Mouse (Mus musculus): ENCODE measurements around the gene Copz1.

DNA sequence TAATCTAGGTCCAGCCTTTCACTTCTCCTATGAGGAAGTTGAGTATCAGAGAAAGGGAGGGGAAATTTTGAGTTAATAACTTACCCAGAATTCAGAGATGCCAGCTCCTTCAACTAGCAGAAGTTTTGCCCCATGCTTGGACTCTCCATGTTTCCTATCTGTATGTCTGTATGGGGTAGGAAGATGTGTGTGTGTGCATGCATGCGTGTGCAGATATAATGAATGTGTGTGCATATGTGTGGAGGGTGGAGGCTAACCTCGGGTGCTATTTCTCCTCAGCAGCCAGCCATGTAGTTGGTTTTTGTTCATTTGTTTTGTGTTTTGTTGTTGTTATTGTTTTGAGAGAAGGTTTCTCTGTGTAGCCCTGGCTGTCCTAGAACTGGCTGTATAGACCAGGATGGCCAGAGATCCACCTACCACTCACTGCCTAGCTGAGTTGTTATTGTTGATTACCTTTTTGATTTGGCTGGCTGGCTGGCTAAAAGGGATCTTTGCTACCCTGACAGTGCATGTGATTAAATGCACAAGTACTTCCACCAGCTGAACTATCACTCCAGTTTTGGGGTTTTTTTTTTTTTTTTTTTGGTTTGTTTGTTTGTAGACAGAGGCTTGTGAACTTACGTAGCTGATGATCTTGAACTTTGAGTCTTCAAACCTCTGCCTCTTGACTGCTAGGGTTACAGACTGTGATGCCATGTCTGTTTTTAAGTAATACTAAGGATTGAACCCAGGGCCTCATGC lies 9.1 kb downstream of the Copz1 start:
- no peak for TF ChIP-seq CTCF (IDR thresholded peaks at IDR 0.05; ENCODE audit: low read depth, low read length)
- TF ChIP-seq POLR2A (IDR thresholded peaks at IDR 0.05; ENCODE audit: extremely low read depth, insufficient read depth, low read length) = no peak

Data from liver, adult 2 months (tissue).